Mouse (Mus musculus) lung, postnatal 25 days (tissue): ENCODE measurements around the gene Mpped1.

Experiments used
- DNase-seq: peaks from one replicate; pipeline ENCODE4 v3.0.0; 2022; ENCODE audit warnings: low spot score

Gene Mpped1

DNA sequence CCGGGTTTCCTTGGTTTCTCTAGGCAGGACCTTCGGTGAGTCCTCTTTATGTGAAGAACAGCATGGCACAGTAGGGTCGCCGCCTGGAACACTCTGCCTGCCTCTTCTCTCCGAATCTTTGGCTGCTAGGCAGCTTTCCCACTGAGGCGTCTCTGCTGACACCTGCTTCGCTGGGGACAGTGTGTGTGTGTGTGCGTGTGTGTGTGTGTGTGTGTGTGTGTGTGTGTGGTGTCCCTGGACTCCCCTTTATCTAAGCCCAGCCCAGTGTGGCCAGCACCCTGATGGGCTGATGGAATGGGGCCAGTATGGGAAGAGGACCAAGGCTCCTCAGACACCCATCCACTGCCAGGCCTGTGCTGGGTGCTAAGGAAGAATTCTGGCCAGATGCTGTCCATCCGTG lies 9.8 kb downstream of the Mpped1 start:
- DNase-seq: no peak

DNA sequence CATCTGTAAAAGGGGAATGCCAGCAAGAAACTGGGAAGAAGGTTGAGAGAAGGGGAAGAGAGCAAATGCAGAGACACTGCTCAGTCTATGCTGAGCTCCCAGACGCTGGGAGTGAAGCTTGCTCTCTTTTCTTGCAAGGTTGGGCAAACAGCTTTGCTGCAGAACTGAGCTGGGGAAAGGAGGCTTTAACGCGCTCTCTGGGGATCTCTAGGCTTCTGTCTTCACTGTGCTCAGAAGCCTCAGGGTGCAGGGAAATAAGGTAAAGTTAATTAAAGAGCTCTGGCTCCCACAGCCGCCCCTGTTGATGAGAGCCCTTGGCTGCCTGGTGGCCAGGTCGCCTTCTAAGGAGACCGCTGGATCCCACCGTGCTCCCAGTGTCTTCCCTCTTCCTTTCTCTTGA lies 17.7 kb downstream of the Mpped1 start:
- DNase-seq: no peak

DNA sequence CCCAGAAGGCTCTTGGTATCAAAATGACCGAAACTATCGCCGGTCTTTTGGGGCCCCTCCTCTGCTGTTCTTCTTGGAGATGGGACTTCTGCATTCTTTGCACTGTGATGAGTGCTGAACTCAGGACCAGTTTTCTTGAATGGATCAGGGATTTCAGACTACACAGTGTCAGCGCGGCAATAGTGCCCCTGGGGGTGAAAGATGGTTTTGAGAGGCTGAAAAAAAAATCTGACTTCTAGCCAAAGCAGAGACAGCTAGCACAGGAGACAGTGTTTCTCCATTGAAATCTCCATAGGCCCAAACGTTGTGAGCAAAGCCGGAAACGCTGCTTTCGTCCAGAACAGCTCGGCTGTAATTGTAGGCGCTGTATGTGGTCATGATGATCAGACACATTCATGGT lies 19.7 kb downstream of the Mpped1 start:
- DNase-seq: no peak

DNA sequence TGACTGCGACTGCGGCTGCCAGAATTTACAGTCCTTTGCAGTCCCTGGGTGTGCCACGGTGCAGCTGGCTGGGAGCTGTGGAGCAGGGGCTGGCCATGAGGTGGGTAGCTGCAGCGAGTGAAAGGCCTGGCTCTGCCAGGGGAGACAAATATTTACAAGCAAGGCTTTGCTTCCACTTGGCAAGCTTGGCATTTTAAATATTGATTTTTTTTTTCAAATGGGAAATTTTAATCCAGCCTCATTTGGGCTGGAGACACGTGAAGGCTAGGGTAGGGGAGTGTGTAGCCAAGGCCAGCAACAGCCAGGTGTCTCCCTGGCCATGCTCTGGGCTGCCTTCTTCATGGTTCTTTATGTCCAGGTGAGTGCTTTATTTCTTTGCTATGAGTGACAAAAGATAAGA lies 21.7 kb downstream of the Mpped1 start:
- no peak for DNase-seq

DNA sequence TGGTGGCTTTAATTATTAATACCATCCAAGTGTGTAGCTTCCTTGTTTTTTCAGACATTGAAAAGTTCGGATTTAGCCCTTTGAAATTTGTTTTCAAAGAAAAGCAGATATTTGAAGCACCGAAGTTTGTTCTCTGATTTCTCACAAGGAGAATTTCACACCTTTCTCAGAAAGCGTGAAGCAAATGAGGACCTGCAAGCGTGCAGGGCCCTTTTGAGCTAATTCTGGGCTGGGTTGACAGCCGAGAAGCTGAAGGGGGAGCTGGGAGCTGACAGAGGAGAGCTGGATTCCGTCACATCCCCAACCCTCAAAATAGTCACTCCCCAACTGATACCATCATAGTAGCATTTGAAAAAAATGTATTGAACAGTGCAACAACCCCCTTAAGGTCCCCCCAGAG lies 34.8 kb downstream of the Mpped1 start:
- DNase-seq: no peak

DNA sequence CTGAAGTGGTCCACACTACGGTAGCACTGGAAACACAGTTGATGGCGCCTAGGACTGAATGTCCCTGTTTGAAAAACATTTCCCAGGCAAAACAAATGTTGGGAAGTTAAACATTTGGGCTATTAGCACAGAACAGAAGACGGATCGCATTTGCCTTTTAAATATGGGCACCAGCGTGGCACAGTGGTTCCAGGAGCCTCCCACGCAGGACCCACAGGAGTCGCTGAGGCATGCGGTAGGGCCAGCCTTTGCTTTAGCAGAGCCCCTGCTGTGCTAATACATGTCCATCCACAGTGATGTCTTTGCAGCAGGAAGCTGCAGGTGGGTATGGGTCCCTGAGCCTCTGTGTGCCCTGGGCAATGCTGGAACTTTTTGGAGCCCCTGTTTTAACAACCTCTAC lies 48.7 kb downstream of the Mpped1 start:
- DNase-seq: no peak

DNA sequence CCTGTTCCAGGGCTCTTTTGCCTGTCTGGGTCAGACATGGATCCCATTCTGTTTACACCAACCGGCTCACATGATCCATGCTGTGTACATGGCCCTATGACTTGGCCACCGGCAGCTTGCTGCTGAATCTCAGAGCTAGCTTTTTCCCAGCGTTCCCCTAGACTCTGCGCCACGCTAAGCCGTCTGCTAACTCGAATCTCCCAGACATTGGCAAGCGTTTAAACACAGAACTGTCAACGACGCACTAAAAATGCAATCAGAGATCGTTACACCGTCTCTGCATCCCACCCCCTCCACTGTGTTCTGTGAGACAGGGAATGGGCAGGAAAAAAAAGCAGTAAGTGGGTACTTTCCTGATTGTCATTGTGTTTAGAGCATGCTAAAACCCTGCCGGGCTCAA lies 50.0 kb downstream of the Mpped1 start:
- no peak for DNase-seq

DNA sequence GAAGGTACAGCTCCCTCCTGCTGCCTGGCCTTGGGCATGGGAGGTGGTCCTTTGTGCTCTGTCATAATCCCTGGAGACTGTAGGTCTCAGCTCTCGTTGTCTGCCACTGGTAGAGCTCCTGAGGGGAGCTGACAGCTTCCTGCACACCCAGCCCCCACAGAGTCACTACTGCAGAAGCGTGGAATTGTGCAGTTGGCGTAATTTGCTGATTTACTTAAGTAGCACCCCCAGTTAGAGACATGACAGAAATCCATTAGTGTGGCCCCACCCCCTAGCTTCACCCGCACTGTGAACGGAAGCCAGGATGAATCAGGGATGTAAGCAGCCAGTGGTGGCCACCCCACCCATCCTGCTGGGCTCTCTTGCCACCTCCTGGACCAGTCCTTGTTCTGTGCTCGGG lies 53.0 kb downstream of the Mpped1 start:
- no peak for DNase-seq

DNA sequence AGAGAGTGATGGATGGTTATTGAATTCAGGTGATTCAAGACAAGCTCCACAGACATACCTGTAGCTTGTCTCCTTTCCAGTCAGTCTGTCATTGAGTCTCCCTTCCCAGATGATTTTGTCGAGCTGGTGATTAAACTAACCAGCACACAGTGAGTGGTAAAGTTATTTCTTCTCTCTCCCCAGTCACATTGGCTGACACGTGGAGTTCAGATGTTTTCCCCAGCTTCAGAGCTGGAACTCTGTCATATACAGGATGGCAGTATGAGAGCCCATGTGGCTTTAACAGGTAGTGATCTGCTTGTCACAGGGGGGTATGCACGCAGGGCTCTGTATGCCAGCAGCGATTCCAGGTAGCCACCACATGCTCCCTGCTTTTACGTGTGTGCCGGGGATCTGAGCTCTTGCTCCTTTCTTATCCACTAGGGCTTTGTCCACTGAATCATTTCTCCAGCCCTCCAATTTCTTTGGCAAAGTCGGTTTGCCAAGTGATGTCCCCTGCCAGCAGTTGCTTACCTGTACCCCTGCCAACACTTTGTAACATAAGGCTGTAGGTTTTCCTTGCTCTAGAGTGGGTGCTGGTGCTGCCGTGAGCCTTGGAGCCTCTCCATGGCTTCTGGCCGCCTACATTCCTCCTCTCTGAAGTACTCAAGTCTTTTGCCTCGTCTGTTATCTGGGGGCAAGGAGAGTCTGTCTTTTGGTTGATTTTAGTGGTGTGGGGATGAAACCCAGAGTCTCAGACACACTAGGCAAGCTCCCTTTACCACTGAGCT lies 61.9 kb downstream of the Mpped1 start:
- no peak for DNase-seq

DNA sequence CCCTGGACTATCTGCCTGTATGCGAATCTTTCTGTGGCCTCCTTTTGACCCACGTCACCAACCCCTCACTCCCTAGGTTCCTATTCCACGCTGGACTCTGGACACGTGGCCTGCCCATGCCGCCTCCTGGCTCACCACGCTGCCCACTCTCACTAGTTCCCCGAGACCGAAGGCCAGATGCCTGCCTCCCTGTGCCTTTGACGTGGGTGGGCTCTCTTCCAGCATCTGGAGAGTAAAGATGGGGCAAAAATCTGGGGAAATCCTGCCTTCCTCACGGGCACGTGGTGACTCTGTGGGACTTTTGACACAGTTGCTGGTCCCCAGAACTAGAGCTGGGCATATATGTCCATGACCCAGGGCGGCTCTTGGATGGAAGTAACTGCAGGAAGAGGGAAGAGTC lies 63.2 kb downstream of the Mpped1 start:
- no peak for DNase-seq

DNA sequence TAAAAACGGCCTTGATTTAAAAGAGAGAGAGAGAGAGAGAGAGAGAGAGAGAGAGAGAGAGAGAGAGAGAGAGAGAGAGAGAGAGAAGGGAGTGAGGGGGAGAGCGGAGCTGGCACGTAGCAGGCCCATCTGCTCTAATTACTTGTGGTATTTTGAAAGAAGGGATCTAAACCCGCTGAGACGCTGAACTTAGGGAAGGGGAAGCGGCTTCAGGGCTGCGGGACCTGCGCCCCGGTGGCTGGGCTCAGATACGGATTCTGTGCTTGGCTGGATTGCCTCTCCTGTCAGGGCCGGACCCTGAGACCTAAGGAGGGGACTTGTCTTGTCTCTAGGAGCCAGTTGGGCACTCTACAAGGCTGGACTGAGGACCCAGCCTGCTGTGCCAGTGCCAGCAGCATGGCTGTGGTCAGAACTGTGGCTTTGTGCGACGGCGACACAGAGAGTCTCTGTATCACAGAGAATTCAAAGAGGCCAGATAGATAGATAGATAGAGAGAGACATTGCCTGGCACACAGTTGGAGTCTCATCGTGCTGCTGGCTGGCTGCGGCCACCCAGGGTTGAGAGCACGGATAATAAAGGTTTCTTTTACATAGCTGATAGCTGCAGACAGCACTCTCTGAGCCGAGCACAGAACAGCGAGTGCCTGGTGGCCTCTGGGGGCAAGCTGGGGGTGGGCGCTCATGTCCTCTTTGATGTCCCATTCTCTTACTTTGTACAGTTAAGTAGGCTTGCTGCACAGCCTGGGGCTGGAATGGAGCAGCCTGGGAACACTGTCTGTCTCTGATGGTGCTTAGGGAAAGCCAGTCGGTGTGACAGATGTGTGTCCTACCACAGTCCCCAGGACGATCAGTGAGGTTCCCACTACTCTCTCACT lies 63.9 kb downstream of the Mpped1 start:
- no peak for DNase-seq

DNA sequence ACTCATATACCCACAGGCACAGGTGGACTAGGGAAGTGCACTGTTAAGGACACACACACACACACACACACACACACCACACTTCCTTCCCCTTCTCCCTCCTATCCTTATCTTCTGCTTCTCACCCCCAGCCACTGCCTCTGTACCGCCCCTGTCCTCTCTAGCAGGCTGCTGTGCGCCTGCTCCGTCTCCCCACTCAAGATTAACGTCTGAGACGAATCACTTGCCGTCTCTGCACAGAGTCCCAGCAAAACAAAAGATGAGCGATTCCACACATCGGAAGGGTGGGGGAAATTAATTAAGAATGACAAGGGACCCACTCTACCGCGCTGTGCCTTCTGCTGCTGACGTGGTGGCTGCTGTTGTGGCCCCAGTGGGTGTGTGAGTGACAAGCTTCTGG lies 66.5 kb downstream of the Mpped1 start:
- no peak for DNase-seq

DNA sequence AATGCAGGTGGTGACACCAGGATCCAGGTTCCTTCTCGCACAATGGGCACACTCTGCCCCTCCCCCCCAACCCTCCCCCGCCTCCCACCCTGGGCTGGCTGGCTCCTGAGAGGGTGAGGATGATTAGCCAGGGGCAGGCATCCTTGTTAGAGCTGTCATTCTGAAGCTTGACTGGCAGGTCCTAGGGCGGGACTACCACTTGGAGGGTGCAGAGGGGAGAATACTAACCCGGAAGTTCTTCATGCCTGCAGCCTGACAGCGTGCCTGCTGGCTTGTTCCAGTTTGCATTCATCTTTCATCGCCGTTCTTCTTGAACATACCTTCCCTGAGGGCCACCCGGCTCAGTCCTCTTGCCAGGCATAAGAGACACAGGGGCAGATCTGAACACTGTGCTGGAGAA lies 67.3 kb downstream of the Mpped1 start:
- no peak for DNase-seq

DNA sequence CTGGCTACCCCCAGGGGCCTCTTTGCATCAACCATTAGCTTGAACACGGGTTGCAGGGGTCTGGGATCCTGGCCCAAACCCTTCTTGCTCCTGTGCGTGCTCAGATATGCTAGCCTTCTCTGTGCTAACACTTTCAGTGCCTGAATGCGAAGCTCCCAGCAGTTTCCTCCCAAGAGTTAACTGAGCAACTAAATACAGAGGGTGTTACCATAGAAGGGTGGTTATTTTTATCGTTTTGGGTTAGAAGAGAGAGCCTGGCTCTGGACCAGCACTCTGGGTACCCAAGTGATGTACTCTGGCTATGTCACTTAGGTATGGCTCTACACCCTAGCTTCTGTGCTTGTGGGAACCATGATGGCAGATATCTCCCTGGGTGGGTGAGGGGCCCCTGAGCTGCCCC lies 68.2 kb downstream of the Mpped1 start:
- DNase-seq: no peak

DNA sequence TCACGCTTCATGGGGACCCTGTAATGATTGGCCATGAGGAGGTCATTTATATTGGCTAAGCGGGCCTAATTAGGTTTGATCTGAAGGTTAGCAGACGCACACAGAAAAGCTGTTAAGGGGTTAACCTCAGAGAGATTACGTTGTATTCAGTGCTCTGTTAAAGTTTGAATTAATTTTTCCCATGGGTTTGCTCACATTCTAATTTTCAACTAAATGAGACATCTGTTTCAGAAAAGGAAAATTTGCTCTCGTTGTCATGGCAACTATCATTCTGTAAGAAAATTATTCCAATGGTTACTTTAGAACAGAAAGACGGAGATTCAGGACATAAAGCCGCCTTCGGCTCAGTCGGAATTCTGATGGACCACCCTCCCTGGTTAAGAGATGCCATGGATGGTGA lies 68.9 kb downstream of the Mpped1 start:
- no peak for DNase-seq

DNA sequence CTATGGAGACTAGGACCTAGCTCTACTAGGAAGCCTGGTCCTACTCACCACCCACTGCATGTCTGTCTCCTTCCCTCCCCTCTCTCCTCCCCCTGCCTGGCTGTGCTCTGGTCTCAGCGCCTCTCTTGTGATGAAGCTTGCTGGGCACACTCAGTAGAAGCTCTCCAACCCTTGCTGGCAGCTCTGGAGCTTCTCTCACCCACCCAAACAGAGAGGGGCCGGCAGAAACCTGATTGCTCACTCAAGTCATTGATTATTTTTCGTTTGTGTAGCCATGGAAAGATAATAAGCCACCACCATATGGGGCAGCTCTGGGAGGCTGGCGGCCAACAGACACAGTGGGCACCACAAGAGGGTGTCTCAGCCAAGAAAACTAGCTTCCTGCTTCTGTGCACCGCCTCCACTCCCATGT lies 74.1 kb downstream of the Mpped1 start:
- no peak for DNase-seq

DNA sequence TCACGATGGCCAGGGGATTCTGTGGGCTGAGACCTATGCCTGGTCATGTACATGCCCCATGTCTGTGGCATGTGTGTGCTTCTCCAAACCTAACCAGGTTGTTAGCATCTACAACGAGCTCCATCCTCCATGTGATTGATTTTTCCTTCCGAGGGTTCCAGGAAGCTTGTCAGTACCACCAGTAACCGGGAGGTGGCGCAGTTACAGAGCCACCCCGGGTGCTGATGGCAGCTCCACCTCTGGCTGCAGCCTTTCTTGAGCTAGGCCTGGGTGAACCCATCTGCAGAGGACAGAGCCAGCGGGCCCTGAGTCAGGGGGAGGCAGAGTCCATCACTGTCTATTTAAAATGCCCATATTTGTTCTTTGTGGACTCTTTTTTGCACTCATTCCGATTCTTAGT lies 77.9 kb downstream of the Mpped1 start:
- DNase-seq: peak; percentile 42

DNA sequence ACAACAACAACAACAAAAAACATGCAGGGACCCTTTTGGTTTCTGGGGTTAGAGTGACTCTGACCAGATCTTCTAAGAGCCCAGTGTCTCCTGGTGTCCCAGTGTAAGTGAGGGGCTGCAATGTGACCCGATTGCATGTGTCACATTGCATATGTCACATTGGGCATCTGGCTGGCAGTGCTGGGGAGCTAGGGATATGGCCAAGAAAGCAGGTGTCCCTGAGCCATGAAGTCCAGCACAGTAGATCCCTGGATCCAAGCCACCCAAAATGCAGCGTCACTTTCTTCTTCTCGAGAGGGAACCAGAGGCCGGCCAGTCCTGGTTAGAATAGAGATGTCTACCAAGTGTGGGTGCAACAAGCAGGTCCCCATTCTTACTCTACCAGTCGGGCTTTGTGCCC lies 86.4 kb downstream of the Mpped1 start:
- DNase-seq: no peak

DNA sequence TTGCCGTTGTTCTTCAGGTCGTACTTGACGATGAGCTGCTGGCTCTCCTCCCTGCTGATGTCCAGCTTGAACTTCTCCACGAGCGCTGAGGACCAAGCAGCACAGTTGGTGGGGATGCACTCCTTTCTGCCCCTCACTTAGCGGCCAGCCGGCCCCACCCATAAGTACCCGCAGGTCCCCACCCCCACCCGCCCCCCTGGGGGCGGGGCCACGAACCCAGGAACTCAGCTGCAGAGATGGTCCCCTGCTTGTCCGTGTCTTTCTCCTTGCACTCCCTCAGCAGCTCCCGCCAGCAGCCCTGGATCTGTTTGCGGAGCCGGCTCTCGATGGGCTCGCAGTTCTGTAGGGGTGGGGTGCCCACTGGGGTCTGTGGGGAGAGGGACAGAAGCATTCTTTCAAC lies 91.7 kb downstream of the Mpped1 start:
- no peak for DNase-seq

DNA sequence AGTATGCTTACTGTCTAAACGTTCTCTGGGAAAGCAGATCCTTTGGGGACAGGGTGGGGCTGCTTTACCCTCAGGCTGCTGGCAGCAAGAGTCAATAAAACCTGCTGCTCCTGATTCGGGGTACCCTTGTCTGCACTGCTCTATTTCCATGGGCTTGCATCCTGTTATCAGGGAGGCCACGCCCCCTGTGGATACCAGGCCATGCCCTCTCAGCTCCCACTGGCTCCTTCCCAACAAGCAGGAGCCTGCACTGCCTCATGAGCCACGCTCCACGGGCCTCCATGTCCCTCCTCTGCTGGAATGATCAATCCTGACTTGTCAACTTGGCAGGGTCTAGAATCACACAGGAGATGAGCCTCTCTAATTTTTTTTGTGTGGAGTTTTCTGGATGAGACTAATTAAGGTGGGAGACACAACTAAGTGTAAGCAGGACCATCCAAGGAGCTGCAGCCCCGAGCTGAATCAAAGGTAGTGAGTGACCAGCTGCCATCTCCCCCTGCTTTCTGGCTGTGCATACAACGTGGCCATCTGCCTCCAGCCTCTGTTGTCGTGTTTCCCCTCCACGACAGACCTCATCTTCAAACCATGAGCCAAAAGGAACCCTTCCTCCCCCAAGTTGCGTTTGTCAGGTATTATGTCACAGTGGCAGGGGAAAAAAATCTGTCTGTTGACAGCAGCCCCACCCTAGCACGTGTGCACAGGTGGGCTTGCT lies 98.0 kb downstream of the Mpped1 start:
- no peak for DNase-seq

DNA sequence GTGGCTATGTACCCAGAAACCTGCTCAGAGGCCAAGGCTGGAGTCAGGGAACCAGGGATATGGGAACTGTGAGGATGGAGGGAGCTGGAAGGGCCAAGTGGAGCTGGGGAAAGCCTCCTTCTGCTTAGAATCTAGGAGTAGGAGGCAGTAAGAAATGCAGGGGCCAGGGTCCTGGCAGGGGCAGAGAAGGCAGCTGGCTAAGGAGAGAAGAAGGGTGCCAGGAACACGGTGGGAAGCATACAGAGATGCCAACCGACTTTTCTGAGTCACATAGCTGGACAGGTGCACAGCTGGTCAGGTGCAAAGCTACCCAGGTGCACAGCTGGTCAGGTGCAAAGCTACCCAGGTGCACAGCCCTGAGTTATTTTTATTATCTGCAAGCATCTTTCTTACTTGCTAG lies 98.6 kb downstream of the Mpped1 start:
- no peak for DNase-seq

DNA sequence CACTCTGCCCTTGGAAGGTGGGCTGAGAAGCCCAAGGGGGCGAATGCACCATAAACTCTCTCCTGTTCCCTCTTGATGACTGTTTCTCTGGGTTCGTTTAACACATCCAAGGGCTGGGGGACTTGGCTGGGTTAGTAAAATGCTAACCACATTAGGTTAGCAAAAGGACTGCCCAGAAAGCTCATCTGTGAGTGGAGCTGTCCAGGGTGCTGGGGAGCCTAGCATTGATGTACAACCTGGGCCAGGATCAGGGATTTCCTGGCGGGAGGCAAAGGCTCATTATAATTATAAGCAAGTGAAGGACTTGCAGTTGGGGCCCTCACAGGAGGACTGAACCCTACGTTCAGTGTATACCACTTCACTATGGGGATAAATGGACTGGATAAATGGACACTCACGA lies 100.6 kb downstream of the Mpped1 start:
- no peak for DNase-seq

DNA sequence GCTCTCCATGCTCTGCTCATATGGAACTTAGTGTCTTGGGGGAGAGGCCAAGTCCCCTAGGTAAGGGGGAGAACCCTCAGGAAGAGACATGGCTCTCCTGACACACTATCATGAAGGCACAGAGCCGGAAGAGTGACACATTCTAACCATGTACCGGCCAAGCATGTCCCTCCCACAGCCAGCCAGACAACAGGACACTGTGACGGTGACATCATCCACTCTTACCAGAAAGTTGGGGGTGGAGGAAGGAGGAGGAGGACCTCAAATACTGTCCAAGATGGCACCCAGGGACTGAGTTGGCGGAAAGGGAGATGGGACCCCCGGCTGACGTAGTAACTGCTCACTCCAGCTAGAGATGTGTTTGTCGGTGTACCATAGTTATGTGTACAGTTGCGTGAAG lies 104.6 kb downstream of the Mpped1 start:
- no peak for DNase-seq
